Mouse (Mus musculus) layer of hippocampus, adult 2 months (tissue): ENCODE results near the gene Unc13b. TPM values are rescaled to one million over a fixed set of nuclear protein-coding genes. Genes with fewer than 3 reads are reported as not detected.

Source experiments
- DNase-seq, 2 experiments: peaks; one replicate each; pipeline ENCODE4 v3.0.0; 2022; ENCODE audit warnings: low spot score in 2 of 2
- H3K27ac ChIP-seq: fragments of 200-600 bp; 2 replicates; pipeline ENCODE4 v1.8.1; 2022
- H3K4me3 ChIP-seq: fragments of 200-600 bp; 2 replicates; pipeline ENCODE4 v1.8.1; 2022; ENCODE audit warnings: mild to moderate bottlenecking
- CTCF ChIP-seq: fragments of 200-600 bp; conservative IDR thresholded peaks from 2 replicates; pipeline ENCODE4 v1.8.1; 2022; ENCODE audit warnings: antibody characterized with exemption, mild to moderate bottlenecking, moderate library complexity
- total RNA-seq, 2 experiments: library from RNA; stranded (reverse); gene quantifications; 2 replicates each; pipeline ENCODE4 v1.2.3; 2021

Gene Unc13b
- total RNA-seq, 2 experiments from 2014 or later: 41.7 to 45.7 TPM

DNA sequence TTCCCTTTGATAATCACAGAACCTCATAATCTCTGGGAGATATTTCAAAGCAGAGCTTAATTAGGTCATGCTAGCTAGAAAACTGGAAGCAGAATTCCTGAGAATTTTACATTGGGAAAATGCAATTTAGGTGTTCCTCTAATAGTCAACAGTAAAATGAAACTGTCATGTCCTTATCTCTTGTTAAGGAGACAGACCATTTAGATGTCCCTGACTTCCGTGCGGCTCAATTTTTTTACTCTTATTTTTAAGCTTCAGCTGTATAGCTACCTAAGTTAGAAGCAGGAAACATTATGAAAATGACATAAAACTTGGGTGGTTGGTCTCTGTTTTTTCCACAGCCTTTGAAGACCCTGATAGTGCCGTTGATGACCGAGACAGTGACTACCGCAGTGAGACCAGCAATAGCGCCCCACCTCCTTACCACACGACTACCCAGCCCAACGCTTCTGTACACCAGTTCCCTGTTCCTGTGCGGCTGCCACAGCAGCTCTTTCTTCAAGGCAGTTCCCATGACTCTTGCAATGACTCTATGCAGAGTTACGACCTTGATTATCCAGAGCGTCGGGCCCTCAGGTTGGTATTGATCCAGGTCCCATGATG is 106.8 kb downstream of the Unc13b start:
- no peak for DNase-seq
- H3K27ac ChIP-seq: no peak overlapping the region
- no peak overlapping the region for H3K4me3 ChIP-seq
- TF ChIP-seq CTCF: no peak

DNA sequence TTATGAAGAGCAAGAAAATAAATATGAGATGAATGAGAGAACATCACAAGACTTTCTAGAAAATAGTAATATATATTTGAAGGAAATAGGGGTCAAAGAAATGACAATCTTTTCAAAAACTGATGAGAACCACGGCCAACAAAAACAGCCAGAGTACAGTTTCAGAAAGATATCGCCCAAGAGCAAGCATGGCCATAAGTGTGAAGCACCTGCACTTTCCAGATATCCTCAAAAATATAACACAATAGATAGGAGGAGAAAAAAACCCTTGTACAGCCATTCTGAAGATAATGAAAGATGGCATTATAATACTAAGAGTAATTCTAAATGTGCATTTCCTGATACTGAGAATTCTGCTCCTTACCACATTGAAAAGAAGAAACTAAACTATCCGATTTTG is 111.3 kb downstream of the Unc13b start:
- no peak for TF ChIP-seq CTCF
- DNase-seq: no peak
- H3K4me3 ChIP-seq: no peak overlapping the region
- H3K27ac ChIP-seq: no peak overlapping the region

DNA sequence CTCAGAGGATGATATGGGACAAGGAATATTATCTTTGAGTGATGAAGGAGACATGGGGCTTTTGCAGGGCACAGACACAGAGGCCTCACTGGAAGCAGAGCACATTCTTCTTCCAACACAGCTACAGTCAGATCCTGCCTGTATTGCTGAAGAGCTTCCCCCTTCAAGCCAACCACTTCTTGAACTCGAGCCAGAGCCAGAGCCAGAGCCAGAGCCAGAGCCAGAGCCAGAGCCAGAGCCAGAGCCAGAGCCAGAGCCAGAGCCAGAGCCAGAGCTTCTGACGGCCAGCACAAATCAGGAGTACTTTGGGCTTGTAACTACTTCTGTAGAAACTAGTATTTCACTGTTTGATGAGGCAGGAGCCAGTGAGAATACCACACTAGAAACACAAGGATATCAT is 118.4 kb downstream of the Unc13b start:
- Histone ChIP-seq H3K27ac (no peak overlapping the region), H3K4me3 (no peak overlapping the region)
- DNase-seq: peak; percentile 10 to 13
- TF ChIP-seq CTCF: no peak

DNA sequence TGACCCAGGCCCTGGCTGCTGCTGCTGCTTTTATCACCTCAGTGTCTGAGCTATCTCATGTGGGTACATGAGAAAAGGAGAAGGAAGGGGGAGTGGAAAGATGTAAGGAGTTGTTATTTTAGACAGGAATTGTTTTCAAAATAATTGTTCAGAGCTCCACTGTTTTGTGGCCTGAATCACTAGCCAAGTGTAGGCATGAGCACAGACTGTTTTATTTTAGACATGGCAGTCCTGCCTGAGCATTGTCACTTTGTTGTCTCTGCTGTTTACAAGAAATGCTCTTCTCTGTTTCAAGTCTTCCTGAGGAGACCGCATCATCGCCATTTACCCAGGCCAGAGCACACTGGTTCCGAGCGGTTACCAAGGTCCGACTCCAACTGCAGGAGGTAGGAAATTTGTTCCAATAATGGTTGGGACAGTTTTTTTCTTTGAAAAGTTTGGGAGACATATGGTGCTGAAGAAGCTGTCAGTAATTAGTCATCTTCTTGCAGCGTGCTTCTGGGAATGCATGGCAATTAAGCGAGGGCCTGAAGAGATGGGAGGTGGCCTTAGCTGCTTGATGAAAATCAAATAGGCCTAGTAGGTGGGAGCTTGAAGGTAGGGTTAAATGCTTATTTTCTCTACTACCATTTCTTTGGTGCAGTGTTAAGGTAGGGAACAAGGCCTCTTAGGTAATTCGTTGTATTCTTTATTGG is 123.9 kb downstream of the Unc13b start:
- H3K4me3 ChIP-seq: no peak overlapping the region
- DNase-seq: peak in 1 of 2 experiments; percentile 11
- TF ChIP-seq CTCF: no peak
- peak overlapping the region; percentile 39; the same call in 1 of the 2 replicates for H3K27ac ChIP-seq

GRCm38 (mm10) chr4:43187439-43187838 is 128.7 kb downstream of the Unc13b start:
- DNase-seq: no peak
- no peak for TF ChIP-seq CTCF
- H3K27ac ChIP-seq: no peak overlapping the region
- H3K4me3 ChIP-seq: no peak overlapping the region

DNA sequence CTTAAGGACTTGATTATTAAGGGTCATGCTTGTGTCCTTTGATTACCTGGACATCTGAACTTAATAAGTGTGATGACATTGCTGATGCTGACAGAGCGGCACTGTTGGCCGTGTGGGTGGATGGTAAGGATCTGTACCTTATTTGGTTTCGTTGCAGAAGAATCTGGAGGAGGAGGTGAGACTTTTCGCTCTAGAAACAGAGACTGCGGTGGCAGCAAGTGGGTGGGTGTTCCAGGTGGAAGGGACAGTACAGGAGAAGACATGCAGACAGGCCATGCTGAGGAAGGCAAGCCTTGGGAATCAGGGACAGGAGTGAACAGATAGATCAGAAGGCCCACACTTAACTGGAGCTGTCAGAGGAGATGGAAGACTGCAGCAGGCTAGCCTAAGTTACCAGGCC is 130.6 kb downstream of the Unc13b start:
- no peak overlapping the region for H3K27ac ChIP-seq
- no peak overlapping the region for H3K4me3 ChIP-seq
- DNase-seq: no peak
- TF ChIP-seq CTCF: no peak

DNA sequence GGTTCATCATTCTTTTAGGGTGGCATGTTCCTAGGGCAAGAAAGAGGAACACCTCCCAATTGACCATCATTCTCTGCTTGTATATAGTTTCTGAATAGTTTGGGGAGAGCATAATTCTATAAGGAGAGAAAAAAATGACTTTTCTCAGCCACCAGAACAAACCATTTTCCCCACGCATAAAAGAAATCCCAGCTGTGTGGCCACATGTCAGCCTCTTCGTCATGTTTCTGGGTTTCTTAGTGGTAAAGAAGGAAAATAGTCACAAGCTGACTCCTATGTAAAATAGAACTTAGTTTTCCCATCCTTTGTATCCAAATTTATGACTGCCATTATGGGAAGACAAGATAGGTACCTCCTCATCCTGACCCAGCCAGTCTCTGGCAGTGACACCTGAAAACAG is 146.2 kb downstream of the Unc13b start:
- DNase-seq: no peak
- TF ChIP-seq CTCF: no peak
- 0 out of 2 replicates have a peak overlapping the region, but pooled peaks have one; percentile 9 for H3K27ac ChIP-seq
- no peak overlapping the region for H3K4me3 ChIP-seq

GRCm38 (mm10) chr4:43205571-43205970 is 146.8 kb downstream of the Unc13b start:
- no peak overlapping the region for H3K27ac ChIP-seq
- H3K4me3 ChIP-seq: no peak overlapping the region
- TF ChIP-seq CTCF: no peak
- no peak for DNase-seq

DNA sequence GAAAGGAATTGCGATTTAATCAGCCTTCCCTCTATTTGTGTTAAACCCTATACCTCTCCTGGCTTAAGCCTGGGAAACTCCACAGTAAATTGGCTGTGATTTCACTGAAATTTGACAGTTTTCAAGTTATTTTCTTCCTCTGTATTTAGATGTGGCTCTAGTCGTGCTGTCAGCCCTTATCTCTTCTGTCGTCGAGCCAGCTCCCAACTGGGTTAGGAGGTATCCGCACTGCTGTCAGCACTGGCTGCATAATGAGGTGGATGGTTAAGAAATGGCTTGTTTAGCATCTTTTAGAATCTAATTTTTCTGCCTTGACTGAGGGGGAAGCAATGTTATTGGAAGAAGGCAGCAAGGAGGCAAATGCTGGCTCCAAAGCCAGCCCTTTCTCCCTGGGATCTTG is 148.2 kb downstream of the Unc13b start:
- Histone ChIP-seq H3K27ac (peak overlapping the region; percentile 46; the same call in 1 of the 2 replicates), H3K4me3 (no peak overlapping the region)
- peak in 1 of 2 experiments; percentile 34 for DNase-seq
- TF ChIP-seq CTCF: no peak

- Histone ChIP-seq H3K4me3 (peak overlapping the region; percentile 56), H3K27ac (peak overlapping the region; percentile 85)
- TF ChIP-seq CTCF: no peak
- DNase-seq: peak; percentile 64 to 78
These were observed 150.4 kb downstream of the Unc13b start for GRCm38 (mm10) chr4:43209081-43209579.

DNA sequence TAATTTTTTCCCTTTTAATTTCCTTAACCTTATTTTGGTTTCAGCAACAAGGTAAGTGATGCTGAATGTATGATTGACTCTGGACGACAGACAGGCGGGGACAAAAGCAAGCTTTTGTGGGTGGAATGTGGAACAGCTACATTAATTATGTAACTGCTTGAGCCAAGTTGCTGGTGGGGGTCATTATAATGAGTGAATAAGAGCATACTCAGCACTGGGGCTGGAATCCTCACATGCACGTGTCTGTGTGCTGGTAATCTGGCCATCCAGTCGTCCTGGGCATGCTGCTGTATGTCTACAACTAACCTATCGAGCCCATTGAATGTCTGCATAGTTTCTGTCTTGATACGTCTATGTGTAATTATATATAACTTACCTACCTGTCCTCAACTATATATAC is 150.9 kb downstream of the Unc13b start:
- peak overlapping the region; percentile 85 for H3K27ac ChIP-seq
- DNase-seq: no peak
- TF ChIP-seq CTCF: no peak; the same call in 1 of the 2 replicates

DNA sequence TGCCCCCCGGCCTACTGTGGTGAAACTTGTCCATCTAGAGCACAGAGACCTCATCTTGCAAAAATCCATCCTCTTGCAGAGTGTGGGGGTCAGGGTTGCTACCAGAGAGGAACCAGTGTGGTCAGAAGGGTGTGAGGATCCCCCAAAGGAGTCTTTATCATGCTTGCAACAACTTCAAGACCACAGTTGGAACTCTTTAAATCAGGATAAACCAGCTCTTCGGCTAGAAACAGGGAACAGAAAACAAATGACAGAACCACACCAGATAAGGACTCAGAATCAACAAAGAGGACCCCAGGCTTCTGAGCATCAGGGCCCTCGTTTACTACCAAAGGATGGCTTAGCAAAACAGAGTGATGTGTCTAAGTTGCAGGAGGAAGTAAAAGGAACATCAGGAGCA is 157.7 kb downstream of the Unc13b start:
- TF ChIP-seq CTCF: no peak
- Histone ChIP-seq H3K4me3 (no peak overlapping the region), H3K27ac (no peak overlapping the region)
- no peak for DNase-seq

More for the DNA sequence above, 150.9 kb downstream of the Unc13b start:
- H3K4me3 ChIP-seq: peak overlapping the region; percentile 56

GRCm38 (mm10) chr4:43217997-43218396 is 159.2 kb downstream of the Unc13b start:
- Histone ChIP-seq H3K27ac (no peak overlapping the region), H3K4me3 (no peak overlapping the region)
- TF ChIP-seq CTCF: no peak
- no peak for DNase-seq

- DNase-seq: no peak
- no peak overlapping the region for H3K27ac ChIP-seq
- no peak for TF ChIP-seq CTCF
- no peak overlapping the region for H3K4me3 ChIP-seq
These were observed 173.1 kb downstream of the Unc13b start for GRCm38 (mm10) chr4:43231821-43232220.
